Mouse (Mus musculus) embryonic fibroblast, embryonic 13.5 days (primary cell): Measurements from ENCODE around the gene Gjb5.

Experiments used
- CTCF ChIP-seq: IDR thresholded peaks from 2 replicates; pipeline ENCODE4 v1.5.1; 2011; ENCODE audit warnings: mild to moderate bottlenecking, control low read depth, low read length, moderate library complexity, borderline replicate concordance; ENCODE audit not compliant: insufficient read depth
- POLR2A ChIP-seq: IDR thresholded peaks from 2 replicates; pipeline ENCODE4 v1.6.1; 2011; ENCODE audit warnings: low read depth, mild to moderate bottlenecking, control low read depth, low read length, moderate library complexity

DNA sequence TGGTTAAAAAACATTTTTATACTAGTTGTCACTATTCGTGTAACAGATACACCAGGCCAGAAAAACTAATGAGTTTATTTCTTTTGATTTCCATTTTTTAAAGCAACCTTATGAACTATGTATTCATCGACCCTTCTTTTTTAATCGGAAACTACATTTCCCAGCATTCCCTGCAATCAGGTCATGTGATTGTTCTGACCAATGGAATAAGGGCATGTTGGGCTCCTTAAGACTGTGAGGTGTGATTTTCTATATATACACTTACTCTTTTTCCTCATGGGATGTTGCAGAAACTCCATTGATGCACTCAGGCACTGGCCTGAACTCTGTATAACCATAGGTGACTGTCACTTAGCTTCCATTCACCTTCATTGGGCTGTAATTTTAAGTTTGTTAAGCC, 44.6 kb upstream of the Gjb5 start:
- no peak for TF ChIP-seq CTCF
- no peak for TF ChIP-seq POLR2A
